Mouse (Mus musculus): ENCODE results near the gene Tanc1.

- TF ChIP-seq GATA1 (IDR thresholded peaks at IDR 0.05; ENCODE audit: borderline replicate concordance, low read length) (no peak), FLI1 (IDR thresholded peaks at IDR 0.05; ENCODE audit: low read length) (no peak)
Observed at GRCm38 (mm10) chr2:59706806-59707205, 95.0 kb downstream of the Tanc1 start.
